Mouse (Mus musculus) gastrocnemius, adult 8-10 months (tissue): Measurements from ENCODE around the gene Coq10a. TPM values are rescaled to one million over a fixed set of nuclear protein-coding genes. Genes with fewer than 3 reads are reported as not detected.

Experiments used
- DNase-seq, 2 experiments: peaks; one replicate each; pipeline ENCODE4 v3.0.0; 2022; ENCODE audit warnings: low spot score in 2 of 2
- total RNA-seq, 4 experiments: library from RNA; stranded (reverse); gene quantifications; 2 replicates each; pipeline ENCODE4 v1.2.4; 2022

Gene Coq10a
- total RNA-seq: 100 to 1,000 TPM; 409 to 479 (median 445) TPM

GRCm38 (mm10) chr10:128368402-128369217 lies at the start of gene Coq10a:
Gene Coq10a, minus strand, starts transcription at chr10:128368997.
- peak; percentile 88 to 93 for DNase-seq

DNA sequence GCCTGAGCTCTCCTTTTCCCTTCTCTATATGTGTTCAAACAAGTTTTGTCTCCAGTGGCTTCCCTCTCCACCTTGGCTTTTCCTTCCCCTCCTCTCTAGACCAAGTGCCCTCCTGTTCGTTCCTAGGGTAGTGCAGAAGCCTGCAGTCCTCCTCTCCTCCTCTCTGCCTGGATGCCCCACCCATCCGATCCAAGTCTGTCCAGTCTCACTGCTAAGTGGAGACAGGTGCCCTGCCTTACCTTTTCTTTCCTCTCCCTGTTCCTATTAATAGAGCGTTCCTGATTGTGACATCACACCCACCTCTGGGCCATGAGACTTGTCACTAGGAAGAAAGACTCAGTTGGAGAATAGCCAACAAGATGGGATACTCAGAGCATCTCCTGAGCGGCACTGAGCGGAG lies 46.1 kb upstream of the Coq10a start:
- no peak for DNase-seq

- no peak for DNase-seq
Measured at GRCm38 (mm10) chr10:128413076-128413475, 44.3 kb upstream of the Coq10a start.

DNA sequence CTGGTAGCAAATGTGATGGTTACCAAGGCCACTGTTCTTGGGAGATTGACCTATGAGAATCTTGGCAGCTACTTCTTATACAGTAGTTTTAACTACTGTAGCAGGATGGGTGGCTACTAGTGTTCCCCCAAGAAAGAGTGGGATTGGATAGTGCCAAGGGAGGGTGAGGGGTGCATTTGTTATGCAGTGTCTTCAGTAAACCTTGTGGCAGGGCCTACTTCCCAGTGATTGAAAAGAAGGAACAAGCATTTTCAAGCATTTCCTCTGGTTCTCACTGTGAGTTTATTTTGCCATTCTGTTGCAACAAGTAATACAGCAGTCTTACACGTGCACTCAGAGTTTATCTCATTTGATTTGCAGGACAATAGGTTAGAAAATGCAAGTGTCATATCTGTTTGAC lies 43.8 kb upstream of the Coq10a start:
- DNase-seq: no peak

DNA sequence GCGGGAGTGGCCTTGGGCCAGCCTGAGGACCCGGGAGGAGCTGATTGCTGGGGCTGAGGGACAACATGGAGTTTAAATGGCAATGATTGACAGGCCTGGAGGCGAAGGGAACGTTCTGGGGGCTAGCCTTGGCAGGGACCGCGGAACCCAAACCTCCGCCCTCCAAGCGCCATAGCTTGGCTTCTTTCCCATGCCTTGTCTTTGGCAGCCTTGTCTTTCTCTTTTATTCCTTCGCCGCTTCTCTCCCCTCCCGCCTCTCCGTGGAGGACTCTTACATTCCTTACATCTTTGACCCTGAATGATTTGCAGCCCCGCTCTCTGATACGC lies 43.2 kb upstream of the Coq10a start:
- no peak for DNase-seq

DNA sequence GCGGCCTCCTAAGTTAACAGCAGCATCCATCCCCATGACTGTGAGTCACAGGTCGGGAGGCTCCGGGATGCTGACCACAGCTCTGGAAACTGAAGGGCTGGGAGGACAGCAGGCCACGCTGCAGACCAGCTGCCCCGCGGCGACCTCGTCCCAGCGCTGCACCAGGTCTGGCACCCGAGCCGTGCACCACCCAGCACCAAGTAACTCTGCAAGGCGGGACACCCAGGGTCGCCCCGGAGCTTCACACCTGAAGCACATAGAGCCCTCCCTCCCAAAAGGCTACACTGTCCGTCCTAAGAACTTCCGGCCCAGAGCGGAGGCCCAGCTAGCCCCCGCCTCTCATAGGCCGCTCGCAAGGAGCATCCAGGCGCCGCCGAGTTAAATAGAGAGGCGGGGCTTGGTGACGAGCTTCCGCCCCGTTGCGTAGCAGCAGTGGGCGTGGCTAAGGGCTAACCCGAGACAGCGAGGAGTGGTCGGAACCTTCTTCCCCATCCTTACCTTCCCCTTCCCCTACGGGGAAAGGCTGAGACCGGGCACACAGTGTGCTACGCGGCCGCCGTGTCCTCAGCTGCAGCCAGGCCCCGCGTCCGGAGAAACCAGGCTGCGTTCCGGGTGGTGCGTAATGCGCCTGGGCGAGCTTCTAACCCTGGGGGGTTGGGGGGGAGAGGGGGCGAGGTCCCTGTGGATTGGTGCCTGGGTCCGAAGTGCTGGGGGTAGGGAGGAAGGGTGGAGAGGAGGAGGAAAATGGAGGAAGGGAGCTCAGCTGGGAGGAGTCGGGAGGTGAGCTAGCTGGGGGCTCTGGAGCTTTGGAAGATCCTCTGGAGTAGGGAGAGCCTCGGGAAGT lies 42.6 kb upstream of the Coq10a start, which contains the start of the genes Nabp2 and Rnf41:
Gene Nabp2 (minus strand): TSS at position 282 of the 844 bp plus-strand sequence.
Gene Rnf41 (plus strand): TSS at position 447 of the 844 bp plus-strand sequence.
- peak; percentile 92 to 94 for DNase-seq

DNA sequence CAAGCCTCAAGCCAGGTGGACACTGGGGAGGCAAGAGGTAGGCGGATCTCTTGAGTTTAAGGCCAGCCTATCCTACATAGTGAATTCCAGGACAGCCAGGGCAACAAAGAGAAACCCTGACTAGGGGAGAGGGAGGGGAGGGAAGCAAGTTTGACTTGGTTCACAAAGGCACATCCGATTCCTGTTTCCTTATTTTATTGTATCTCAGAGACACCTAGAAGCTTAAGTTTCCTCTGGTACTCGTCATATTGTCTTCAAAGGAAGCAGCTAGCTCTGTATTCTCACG lies 41.7 kb upstream of the Coq10a start:
- no peak for DNase-seq

- DNase-seq: peak; percentile 95 to 97
Measured at GRCm38 (mm10) chr10:128409692-128410559, 41.1 kb upstream of the Coq10a start.

DNA sequence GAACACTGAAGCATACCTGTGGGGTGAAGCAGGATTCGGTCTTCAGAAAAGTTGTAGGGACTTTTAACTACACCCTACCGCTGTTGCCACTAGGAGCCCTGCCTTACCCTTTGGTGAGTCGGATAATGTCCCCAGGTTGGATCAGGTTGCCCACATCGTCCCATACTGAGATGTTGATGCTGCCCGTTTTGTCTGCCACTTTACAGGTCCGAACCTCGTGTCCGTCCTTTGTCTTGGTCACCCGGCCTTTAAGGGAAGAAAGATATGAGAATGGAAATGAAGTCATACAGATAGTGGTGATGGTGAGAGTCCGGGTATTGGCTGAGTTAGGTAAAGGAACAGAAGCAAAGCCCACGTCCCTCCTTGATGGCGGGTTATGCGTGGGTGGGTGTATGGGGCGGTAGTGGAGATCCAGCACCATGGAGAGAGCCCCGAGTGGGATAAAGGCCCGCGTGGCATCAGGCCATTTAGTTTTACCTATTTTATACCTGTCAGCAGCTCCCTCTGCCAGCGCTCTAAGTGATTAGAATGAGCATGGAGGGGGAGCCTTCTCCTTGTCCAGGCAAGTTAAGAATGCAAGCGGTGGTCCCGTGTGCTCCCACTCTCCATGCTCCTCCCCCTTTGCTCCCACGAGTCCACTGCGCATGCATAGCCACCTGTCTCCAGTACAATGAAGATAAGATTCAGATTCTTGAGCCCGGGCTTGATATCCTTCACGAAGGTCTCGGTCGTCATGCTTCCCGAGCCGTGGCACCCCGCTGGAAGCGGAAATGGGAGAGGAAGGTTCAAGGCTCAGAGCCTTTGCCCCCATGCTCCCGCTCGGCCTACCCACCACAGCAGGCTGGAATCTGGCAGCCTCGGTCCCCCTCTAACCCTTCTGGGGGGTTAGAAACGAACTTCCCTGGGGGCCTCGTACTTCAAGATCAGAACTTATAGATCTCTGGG lies 40.1 kb upstream of the Coq10a start:
- no peak for DNase-seq

- no peak for DNase-seq
Measured at GRCm38 (mm10) chr10:128403931-128404330, 35.1 kb upstream of the Coq10a start.

GRCm38 (mm10) chr10:128401638-128402037 lies 32.8 kb upstream of the Coq10a start:
- no peak for DNase-seq

DNA sequence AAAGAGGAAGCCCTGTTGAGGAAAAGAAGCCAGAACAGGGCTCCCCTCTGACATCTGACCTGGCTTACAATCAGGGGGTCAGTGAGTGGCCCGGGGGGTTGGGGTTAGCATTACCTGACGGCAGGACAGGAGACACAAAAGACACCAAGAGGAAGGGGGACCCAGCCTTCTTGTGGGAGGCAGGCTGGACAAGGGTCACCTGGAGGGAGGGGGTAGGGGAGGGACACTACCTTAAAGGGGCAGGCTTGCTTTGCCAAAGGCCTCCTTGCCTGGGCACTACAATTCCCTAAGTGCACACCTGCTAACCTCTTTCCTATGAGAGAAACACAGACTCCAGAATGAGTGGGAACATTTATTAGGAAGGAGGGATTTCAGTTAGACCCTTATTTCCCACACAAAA lies 32.3 kb upstream of the Coq10a start, which contains the start of gene Slc39a5:
Gene Slc39a5 (minus strand): TSS at position 174 of the 400 bp plus-strand sequence.
- no peak for DNase-seq

DNA sequence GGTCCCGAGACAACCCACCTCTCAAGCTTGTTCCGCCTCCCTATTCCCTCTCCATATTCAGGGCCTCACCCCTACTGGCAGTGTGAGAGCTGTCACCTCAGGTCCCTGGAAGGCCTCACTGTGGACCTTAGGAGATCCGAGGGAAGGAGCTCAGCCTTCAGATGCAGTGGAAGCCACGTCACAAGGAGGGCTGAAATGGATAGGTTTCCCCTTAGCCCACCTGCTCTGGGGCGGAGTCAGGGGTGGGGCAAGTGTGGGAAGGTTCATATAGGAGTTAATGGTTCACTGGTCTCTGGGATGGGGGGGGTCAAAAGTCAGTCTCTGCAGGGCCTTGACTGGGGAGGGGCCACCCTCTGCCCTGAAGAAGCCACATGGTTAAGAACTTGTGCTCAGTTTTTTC lies 31.5 kb upstream of the Coq10a start:
- no peak for DNase-seq

- DNase-seq: no peak
Measured at GRCm38 (mm10) chr10:128397466-128397865, 28.7 kb upstream of the Coq10a start.

- no peak for DNase-seq
Measured at GRCm38 (mm10) chr10:128396716-128397264, 28.0 kb upstream of the Coq10a start.

GRCm38 (mm10) chr10:128396017-128396673 lies 27.3 kb upstream of the Coq10a start:
- DNase-seq: no peak

GRCm38 (mm10) chr10:128391850-128392249 lies 23.1 kb upstream of the Coq10a start:
- no peak for DNase-seq

DNA sequence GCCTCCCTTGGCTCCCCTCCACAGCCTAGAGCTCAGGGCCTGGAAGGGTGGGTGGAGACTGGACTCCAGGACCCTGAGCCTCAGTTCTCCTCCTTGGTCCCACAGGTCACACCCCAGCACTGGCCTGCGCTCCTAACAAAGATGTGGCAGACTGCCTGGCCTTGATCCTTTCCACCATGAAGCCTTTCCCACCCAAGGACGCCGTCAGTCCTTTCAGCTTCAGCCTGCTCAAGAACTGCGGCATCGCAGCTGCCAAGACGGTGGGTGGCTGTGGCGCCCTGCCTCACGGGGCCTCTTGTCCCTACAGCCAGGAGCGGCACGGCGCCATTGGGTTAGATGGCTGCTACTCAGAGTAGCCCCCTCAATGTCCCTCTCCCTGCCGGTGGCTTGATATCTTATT lies 21.6 kb upstream of the Coq10a start:
- DNase-seq: no peak

GRCm38 (mm10) chr10:128389570-128389969 lies 20.8 kb upstream of the Coq10a start:
- no peak for DNase-seq

DNA sequence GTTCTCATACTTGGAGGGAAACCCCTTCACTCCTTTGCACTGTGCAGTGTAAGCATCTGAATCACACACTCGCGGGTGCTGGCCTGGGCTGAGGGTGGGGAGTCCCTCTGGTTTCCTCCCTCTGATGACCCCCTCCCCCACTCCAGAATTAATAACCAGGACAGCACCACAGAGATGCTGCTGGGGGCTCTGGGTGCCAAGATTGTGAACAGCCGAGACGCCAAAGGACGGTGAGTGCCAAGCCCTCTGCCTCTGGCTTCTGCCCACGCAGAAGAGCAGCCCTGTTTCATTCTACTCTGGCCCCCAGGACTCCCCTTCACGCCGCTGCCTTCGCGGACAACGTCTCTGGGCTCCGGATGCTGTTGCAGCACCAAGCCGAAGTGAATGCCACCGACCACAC lies 20.1 kb upstream of the Coq10a start:
- DNase-seq: no peak
